Mouse (Mus musculus) G1E (cell line): ENCODE measurements around the gene Miox. TPM values are rescaled to one million over a fixed set of nuclear protein-coding genes. Genes with fewer than 3 reads are reported as not detected.
A peak's percentile ranks its signal among the peaks of the same experiment; 100 is the strongest.

ENCODE experiments used
- ATAC-seq: 2 replicates; pipeline ENCODE4 v1.8.0; 2016; ENCODE audit warnings: mild to moderate bottlenecking; ENCODE audit not compliant: insufficient number of reproducible peaks, poor library complexity, low FRiP score, severe bottlenecking; ENCODE audit errors: extremely low read depth
- DNase-seq: peaks from one replicate; pipeline ENCODE4 v3.0.0; 2012; ENCODE audit warnings: low spot score
- H3K27me3 ChIP-seq: 2 replicates; pipeline ENCODE4 v1.6.1; 2012; ENCODE audit warnings: mild to moderate bottlenecking, low read length, inconsistent platforms; ENCODE audit not compliant: insufficient read depth
- H3K36me3 ChIP-seq: replicated peaks from 2 replicates; pipeline ENCODE3; 2012; ENCODE audit warnings: mild to moderate bottlenecking, inconsistent platforms
- H3K4me1 ChIP-seq: 2 replicates; pipeline ENCODE4 v1.6.1; 2012; ENCODE audit warnings: low read depth, low read length, inconsistent platforms, mixed read lengths; ENCODE audit not compliant: insufficient read depth
- H3K4me3 ChIP-seq: 2 replicates; pipeline ENCODE4 v1.5.1; 2012; ENCODE audit warnings: low read depth, mild to moderate bottlenecking, inconsistent platforms, low read length, moderate library complexity, mixed read lengths
- H3K9me3 ChIP-seq: replicated peaks from 2 replicates; pipeline ENCODE4 v1.6.1; 2012; ENCODE audit warnings: inconsistent platforms
- CTCF ChIP-seq: IDR thresholded peaks from 2 replicates; pipeline ENCODE4 v1.5.1; 2012; ENCODE audit warnings: low read depth, low read length, inconsistent platforms, mixed read lengths
- GATA1 ChIP-seq: IDR thresholded peaks from 2 replicates; pipeline ENCODE4 v1.6.1; 2012; ENCODE audit warnings: borderline replicate concordance, low read length, inconsistent platforms, mixed read lengths
- GATA2 ChIP-seq: IDR thresholded peaks from 2 replicates; pipeline ENCODE4 v1.6.1; 2012; ENCODE audit warnings: low read depth, low read length, inconsistent platforms, borderline replicate concordance
- POLR2AphosphoS5 ChIP-seq: IDR thresholded peaks from 2 replicates; pipeline ENCODE4 v1.6.1; 2012; ENCODE audit warnings: low read depth, low read length, inconsistent platforms; ENCODE audit not compliant: insufficient replicate concordance
- TAL1 ChIP-seq: conservative IDR thresholded peaks from 2 replicates; pipeline ENCODE4 v1.6.1; 2012; ENCODE audit warnings: low read depth, low read length, inconsistent platforms, mixed read lengths
- polyA plus RNA-seq: library from polyadenylated mRNA; stranded (reverse); fragments of >175 nt; gene quantifications from 2 replicates; pipeline ENCODE4 v1.2.3, GENCODE M21; 2012
- total RNA-seq, 2 experiments: library from RNA; stranded (forward) in 1 of 2; stranded (reverse) in 1 of 2; fragments of 200-1000 nt in 1 of 2; fragments of >200 nt in 1 of 2; fragmentation: Nextera tagmentation in 1 of 2; gene quantifications; 2 replicates each; pipeline ENCODE4 v1.2.3; 2014 to 2017

Gene Miox
- total and polyA plus RNA-seq, 3 experiments = 0.11 TPM; not detected in 2

DNA sequence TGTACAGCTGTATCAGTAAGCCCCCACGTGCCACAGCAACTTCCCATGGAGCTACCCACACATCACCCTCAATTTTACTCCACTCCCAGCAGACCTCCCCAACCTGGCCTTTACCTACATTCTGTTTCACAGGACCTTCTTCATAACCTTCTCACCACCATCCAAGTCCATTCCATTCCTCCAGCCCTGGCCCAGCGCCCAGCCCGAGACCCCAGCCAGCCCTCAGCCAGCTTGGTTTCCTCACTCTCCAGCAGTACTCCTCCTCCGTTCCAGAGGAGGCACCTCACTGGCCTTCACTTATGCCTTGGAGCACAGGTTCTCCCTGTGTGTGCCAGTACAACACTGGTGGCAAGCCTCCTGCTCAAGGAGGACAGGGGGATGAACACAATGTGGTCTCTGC is 20.8 kb upstream of the Miox start:
- no peak overlapping the region; the same call in 1 of the 2 replicates for H3K4me3 ChIP-seq
- H3K4me1 ChIP-seq = peaks cover 66% of the 10 kb centered on the region
- DNase-seq (no peak), ATAC-seq (no peak)
- H3K27me3 ChIP-seq = no peaks in the 10 kb centered on the region
- peaks cover 47% of the 10 kb centered on the region for H3K36me3 ChIP-seq
- TF ChIP-seq CTCF (no peak), POLR2AphosphoS5 (no peak), GATA2 (no peak), GATA1 (no peak), TAL1 (no peak)
- no peaks in the 10 kb centered on the region for H3K9me3 ChIP-seq

DNA sequence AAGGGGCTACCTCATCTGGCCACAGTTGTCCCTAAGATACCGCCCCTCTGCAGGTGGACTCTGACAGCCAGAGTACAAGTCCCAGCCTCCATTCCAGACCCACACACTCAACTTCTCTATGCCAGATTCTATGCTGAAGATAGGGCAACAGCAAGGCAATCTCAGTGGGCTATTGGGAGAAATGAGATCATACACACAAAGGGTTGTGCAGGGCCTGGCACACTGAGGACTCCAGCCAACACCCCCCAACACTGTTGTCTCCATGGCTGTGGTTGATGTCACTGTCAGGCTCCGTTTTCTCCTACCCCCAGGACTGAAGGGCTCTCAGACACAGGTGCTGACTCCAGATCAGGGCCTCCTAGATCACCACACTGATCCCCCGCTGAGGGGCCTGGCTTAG is 20.1 kb upstream of the Miox start:
- Histone ChIP-seq H3K36me3 (peaks cover 40% of the 10 kb centered on the region), H3K4me3 (peak overlapping the region; percentile 96), H3K4me1 (peaks cover 59% of the 10 kb centered on the region), H3K27me3 (no peaks in the 10 kb centered on the region; the same call in 1 of the 2 replicates), H3K9me3 (no peaks in the 10 kb centered on the region)
- TF ChIP-seq TAL1 = no peak
- no peak for TF ChIP-seq CTCF
- no peak for TF ChIP-seq GATA1
- no peak for TF ChIP-seq GATA2
- no peak for TF ChIP-seq POLR2AphosphoS5
- DNase-seq (no peak), ATAC-seq (no peak)

DNA sequence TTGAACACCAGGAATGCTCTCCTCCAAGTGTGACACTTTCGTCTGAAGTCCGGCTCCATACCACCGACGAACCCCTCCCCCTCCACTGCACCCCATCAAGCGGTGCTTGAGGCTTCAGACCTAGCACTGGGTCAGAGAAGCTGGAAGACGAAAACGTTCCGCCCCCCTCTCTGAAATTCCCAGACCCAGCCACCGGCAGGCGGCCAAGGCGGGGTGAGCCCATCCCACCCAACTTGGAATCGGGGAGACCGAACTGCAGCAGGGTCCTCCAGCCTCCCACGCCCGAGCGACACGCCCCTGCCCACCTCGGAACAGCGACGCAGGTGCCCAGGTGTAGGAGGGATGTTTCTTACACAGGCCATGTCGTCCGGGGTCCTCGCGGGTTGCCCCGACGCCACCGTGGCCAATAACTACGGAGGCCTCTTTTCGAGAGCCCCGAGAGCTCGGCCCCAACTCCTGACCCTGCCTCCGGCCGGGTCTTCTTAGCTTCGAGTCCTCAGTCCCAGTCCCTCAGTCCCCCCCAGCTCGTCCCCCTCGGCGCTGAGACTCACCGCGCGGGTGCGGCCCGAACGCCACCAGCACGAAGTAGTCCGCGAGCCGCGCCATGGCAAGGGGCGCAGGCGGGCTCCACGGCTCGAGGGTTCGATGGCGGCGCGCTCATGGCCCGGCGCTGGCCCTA is 19.5 kb upstream of the Miox start:
- DNase-seq = peak; percentile 31
- TF ChIP-seq GATA1 (no peak), GATA2 (no peak), POLR2AphosphoS5 (no peak), TAL1 (no peak), CTCF (no peak)
- Histone ChIP-seq H3K27me3 (no peaks in the 10 kb centered on the region; the same call in none of the 2 replicates), H3K9me3 (no peaks in the 10 kb centered on the region), H3K4me1 (peaks cover 54% of the 10 kb centered on the region), H3K4me3 (peak overlapping the region; percentile 96), H3K36me3 (peaks cover 36% of the 10 kb centered on the region)
- no peak for ATAC-seq

DNA sequence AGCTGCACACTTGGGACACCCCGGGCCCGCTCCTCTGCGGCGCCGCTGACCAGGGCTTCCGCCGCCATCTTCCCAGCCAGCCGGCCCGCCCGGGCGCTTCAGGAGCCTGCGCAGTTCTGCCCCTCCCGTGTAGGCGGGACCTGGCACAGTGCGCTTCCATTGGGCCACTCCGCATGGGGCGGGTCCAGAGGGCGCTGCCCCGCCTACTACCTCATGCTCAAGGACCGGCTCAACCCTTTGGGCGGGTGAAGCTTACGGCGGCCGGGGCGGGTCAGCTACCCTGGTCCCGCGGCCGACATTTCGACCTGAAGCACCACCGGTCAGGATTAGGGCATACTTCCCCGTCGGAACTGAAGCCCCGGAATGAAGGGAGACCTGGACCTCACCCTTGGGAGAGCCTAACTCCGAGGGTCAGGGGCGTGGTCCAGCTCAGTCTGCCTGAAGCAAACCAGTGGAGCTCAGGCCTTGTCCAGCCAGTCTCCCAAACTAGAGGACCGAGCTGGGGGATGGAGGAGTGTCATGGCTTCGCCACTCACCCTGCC is 18.9 kb upstream of the Miox start, which contains the start of gene Sbf1:
Gene Sbf1, minus strand, starts transcription at position 122 of the 542 bp plus-strand sequence.
- peaks cover 48% of the 10 kb centered on the region for H3K4me1 ChIP-seq
- ATAC-seq = peak; percentile 99

DNA sequence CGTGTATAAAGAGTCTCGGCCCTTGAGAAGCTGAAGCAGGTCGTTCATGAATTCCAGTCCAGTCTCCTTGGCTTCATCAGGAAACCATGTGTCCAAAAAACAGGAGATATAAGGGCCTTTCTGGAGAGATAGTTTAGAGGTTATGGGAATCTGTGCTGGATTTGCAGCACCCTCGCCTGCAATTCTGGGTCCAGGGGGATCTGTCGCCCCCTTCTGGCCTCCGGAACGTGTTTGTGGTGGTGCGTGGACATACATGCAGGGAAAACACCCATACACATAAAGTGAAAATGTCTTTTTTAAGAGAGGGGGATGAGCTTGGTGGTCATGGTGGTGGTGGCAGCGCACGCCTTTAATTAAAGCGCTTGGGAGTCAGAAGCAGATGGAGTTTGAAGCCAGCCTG is 18.1 kb upstream of the Miox start:
- Histone ChIP-seq H3K36me3 (peaks cover 25% of the 10 kb centered on the region), H3K27me3 (peaks cover 7% of the 10 kb centered on the region), H3K9me3 (no peaks in the 10 kb centered on the region), H3K4me3 (no peak overlapping the region; the same call in 1 of the 2 replicates), H3K4me1 (peaks cover 45% of the 10 kb centered on the region)
- ATAC-seq (no peak), DNase-seq (peak; percentile 24)
- TF ChIP-seq GATA1 = no peak
- TF ChIP-seq GATA2 = no peak
- peak; percentile 38 for TF ChIP-seq CTCF
- no peak for TF ChIP-seq POLR2AphosphoS5
- TF ChIP-seq TAL1 = no peak

More for the DNA sequence above, 18.9 kb upstream of the Miox start, which contains the start of gene Sbf1:
- peak; percentile 96 for DNase-seq
- TF ChIP-seq CTCF (no peak), GATA2 (no peak), TAL1 (no peak), POLR2AphosphoS5 (no peak), GATA1 (no peak)
- H3K27me3 ChIP-seq = no peaks in the 10 kb centered on the region; the same call in none of the 2 replicates
- no peaks in the 10 kb centered on the region for H3K9me3 ChIP-seq
- peak within 1 kb of the TSS; percentile 96 for H3K4me3 ChIP-seq
- peaks cover 32% of the 10 kb centered on the region for H3K36me3 ChIP-seq

DNA sequence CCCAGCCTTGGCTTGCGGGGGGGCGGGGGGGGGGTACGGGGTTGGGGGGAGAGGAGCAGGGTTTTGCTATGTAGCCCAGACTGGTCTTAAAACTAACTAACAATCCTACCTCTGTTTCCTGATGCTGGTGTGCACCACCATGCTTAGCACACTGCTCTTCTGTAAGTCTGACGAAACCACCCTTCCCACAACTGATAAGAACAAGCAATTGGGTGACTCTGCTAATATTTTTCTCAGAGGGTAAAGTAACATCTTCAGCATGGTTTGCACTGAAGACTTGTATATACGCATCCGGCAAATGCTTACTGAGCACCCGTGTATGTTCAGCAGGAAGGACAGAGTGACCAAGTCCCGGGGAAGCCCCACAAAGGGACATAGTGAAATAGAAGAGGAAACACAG is 12.9 kb upstream of the Miox start:
- DNase-seq (no peak), ATAC-seq (no peak)
- H3K27me3 ChIP-seq = peaks cover 32% of the 10 kb centered on the region
- H3K9me3 ChIP-seq = no peaks in the 10 kb centered on the region
- no peak overlapping the region for H3K4me3 ChIP-seq
- no peaks in the 10 kb centered on the region for H3K36me3 ChIP-seq
- H3K4me1 ChIP-seq = peaks cover 7% of the 10 kb centered on the region; the same call in 1 of the 2 replicates
- TF ChIP-seq GATA2 = no peak
- TF ChIP-seq GATA1 = no peak
- TF ChIP-seq TAL1 = no peak
- no peak for TF ChIP-seq POLR2AphosphoS5
- no peak for TF ChIP-seq CTCF
